23 mouse cellular contexts compared by ENCODE assay signal in the genomic region with DNA sequence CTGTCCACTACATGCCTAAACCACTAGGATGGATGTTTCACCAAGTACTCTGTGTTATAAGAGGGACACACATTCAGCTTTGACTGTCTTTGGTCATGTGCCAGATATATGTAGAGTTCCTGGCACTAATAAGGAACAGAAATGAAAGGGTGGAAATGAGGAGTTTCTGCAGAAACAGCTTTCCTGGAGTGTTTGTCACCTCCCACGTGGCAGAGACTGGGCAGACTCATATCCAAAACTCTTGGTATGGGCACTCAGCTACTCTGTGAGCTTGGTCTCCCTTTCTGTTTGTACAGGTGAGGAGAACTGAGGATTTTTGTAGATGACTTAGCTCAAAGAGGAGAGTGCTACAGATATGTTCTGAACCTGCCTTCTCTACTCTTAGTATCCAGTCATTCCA.
A peak's percentile ranks its signal among the peaks of the same experiment; 100 is the strongest.
DNase-seq lines count a peak whose midpoint lies in the region; ATAC-seq lines count a peak whose summit lies in the region.
"Had no signal": no experiment of that assay in that cellular context is flagged by ENCODE, and none has a peak within 500 bp of the region (broad histone marks: within the 10 kb centered on the region; RNA-seq: fewer than 3 reads in every experiment).

No protein-coding gene starts in this region.

- DNase-seq in frontal cortex, postnatal 14 days (ENCODE audit: low spot score in 2 of 2) = no peak
- peak; percentile 12 to 25 for DNase-seq in left cerebral cortex, adult 18-20 months (ENCODE audit: low spot score in 2 of 2)
- DNase-seq in left cerebral cortex, postnatal 10 days (ENCODE audit: extremely low spot score in 1 of 2, low spot score in 2 of 2) = no peak
- peak; percentile 19 to 23 for DNase-seq in right cerebral cortex, adult 2 months (ENCODE audit: low spot score in 2 of 2)
- DNase-seq in right cerebral cortex, postnatal 4 days = no peak
- DNase-seq in brain, adult 2 months (ENCODE audit: low read depth, low spot score) = peak; percentile 50
- DNase-seq: adrenal gland, adult 8-10 months; adrenal gland, postnatal 14 days; adrenal gland, postnatal 36 days; B cell, adult 2 months; cerebellum, adult 11 months; cerebellum, adult 18-20 months; cerebellum, adult 8-10 months; cerebellum, adult 9-11 months; cerebellum, postnatal 14 days; cerebellum, postnatal 36 days; embryo, embryonic 11 days had no signal

- ATAC-seq in frontal cortex, adult (ENCODE audit: low TSS enrichment) = peak; percentile 97
- ATAC-seq: activated CD4-positive, CD25-positive, alpha-beta regulatory T cell, adult 4 months; CD4-positive, CD25-positive, alpha-beta regulatory T cell, adult 4 months; forebrain, embryonic 13.5 days; forebrain, embryonic 15.5 days; Patski had no signal

- intact Hi-C loops in left cerebral cortex, postnatal 10 days (cut with DNase I) = no loop called here

Comparison
In these comparisons a context has a peak if more than half of its experiments do, and no peak if none do; other contexts are left out.
1. DNase-seq: peak in left cerebral cortex, adult 18-20 months (2 of 2), right cerebral cortex, adult 2 months (2 of 2) and brain, adult 2 months (single experiment); none in frontal cortex, postnatal 14 days (0 of 2), left cerebral cortex, postnatal 10 days (0 of 2) and right cerebral cortex, postnatal 4 days (single experiment).